Mouse (Mus musculus): ENCODE measurements at regions not wholly inside any gene's neighbourhood (a gene's known extent, or its start where the extent isn't known, plus 50 kb on each side); places are given as distances from the start of the nearest gene placed in this dataset.

- H3K27me3 ChIP-seq (replicated peaks): no peaks in the 10 kb centered on the region
- no peak for TF ChIP-seq ZNF384 (IDR thresholded peaks at IDR 0.05; ENCODE audit: low read depth, low read length)
- TF ChIP-seq MAZ (IDR thresholded peaks at IDR 0.05; ENCODE audit: low read depth, low read length): no peak
- TF ChIP-seq RAD21 (IDR thresholded peaks at IDR 0.05; ENCODE audit: low read depth, low read length): peak; percentile 53
- TF ChIP-seq SMC3 (IDR thresholded peaks at IDR 0.05; ENCODE audit: low read depth, low read length): peak; percentile 69
- no peak for TF ChIP-seq CHD2 (IDR thresholded peaks at IDR 0.05; ENCODE audit: low read length)
- no peak for TF ChIP-seq PAX5 (IDR thresholded peaks at IDR 0.05; ENCODE audit: low read length)
- TF ChIP-seq MYC (IDR thresholded peaks at IDR 0.05; ENCODE audit: low read depth, low read length): no peak
- TF ChIP-seq BHLHE40 (IDR thresholded peaks at IDR 0.05; ENCODE audit: low read depth, low read length): no peak
- no peak for TF ChIP-seq UBTF (IDR thresholded peaks at IDR 0.05; ENCODE audit: low read depth, low read length)
- TF ChIP-seq CTCF (conservative IDR thresholded peaks at IDR 0.05 in 1 of 2, IDR thresholded peaks at IDR 0.05 in 1 of 2; ENCODE audit: low read depth in 2 of 2, low read length in 2 of 2): peak in 1 of 2 experiments; percentile 58; a peak in 2 of 4 replicates
- no peak for TF ChIP-seq POLR2AphosphoS2 (IDR thresholded peaks at IDR 0.05; ENCODE audit: low read depth, low read length)
- no peak overlapping the region for H3K4me3 ChIP-seq (replicated peaks in 1 of 3; ENCODE audit: low read depth in 2 of 3, low read length in 2 of 3, poor library complexity in 1 of 3)
- peaks cover 2 to 8% of the 10 kb centered on the region in 2 experiments; a peak in 3 of 4 replicates for H3K4me1 ChIP-seq (ENCODE audit: control insufficient read depth in 1 of 2, insufficient read depth in 2 of 2)
- in situ Hi-C loops (cut with MboI; ENCODE audit: low pct_ligation_motif_present, low pct_unique_long_range_greater_than_20kb, low sequenced_read_pairs): no loop called here
- no peaks in the 10 kb centered on the region for H3K79me2 ChIP-seq (replicated peaks; ENCODE audit: control insufficient read depth, extremely low read depth, insufficient read depth, poor library complexity, severe bottlenecking)
- dilution Hi-C loops (cut with MboI; ENCODE audit: extremely low pct_ligation_motif_present, extremely low pct_unique_long_range_greater_than_20kb, low sequenced_read_pairs): no loop called here
- H3K9ac ChIP-seq (ENCODE audit: insufficient read depth, low read depth): no peak overlapping the region
- H3K36me3 ChIP-seq (replicated peaks in 1 of 2; ENCODE audit: control insufficient read depth in 1 of 2, insufficient read depth in 1 of 2, low read length in 1 of 2): no peaks in the 10 kb centered on the region
- DNase-seq (ENCODE audit: extremely low read depth): no peak
- no peak overlapping the region for H3K27ac ChIP-seq (ENCODE audit: insufficient read depth, low read depth)
- no peak overlapping the region for H3K4me2 ChIP-seq (ENCODE audit: insufficient read depth, low read depth, poor library complexity, severe bottlenecking)
- H3K9me3 ChIP-seq (replicated peaks; ENCODE audit: low read length): no peaks in the 10 kb centered on the region
These were observed 289.9 kb upstream of the Eci2 start for GRCm38 (mm10) chr13:35316772-35317171.

GRCm38 (mm10) chr13:35326682-35327242, 299.9 kb upstream of the Eci2 start:
- in situ Hi-C loops (cut with MboI; ENCODE audit: low pct_ligation_motif_present, low pct_unique_long_range_greater_than_20kb, low sequenced_read_pairs): no loop called here
- dilution Hi-C loops (cut with MboI; ENCODE audit: extremely low pct_ligation_motif_present, extremely low pct_unique_long_range_greater_than_20kb, low sequenced_read_pairs): no loop called here

More at GRCm38 (mm10) chr13:35326682-35327242, 299.9 kb upstream of the Eci2 start:
- Histone ChIP-seq H3K4me3 (replicated peaks in 1 of 3; ENCODE audit: low read depth in 2 of 3, low read length in 2 of 3, poor library complexity in 1 of 3) (peak overlapping the region; percentile 10 to 32 (median 32)), H3K9me3 (replicated peaks; ENCODE audit: low read length) (no peaks in the 10 kb centered on the region), H3K4me2 (ENCODE audit: insufficient read depth, low read depth, poor library complexity, severe bottlenecking) (peak overlapping the region; percentile 77), H3K27me3 (replicated peaks) (no peaks in the 10 kb centered on the region), H3K9ac (ENCODE audit: insufficient read depth, low read depth) (peak overlapping the region; percentile 73), H3K27ac (ENCODE audit: insufficient read depth, low read depth) (no peak overlapping the region), H3K4me1 (ENCODE audit: control insufficient read depth in 1 of 2, insufficient read depth in 2 of 2) (peaks cover 7 to 38% of the 10 kb centered on the region in 2 experiments), H3K79me2 (replicated peaks; ENCODE audit: control insufficient read depth, extremely low read depth, insufficient read depth, poor library complexity, severe bottlenecking) (no peaks in the 10 kb centered on the region), H3K36me3 (replicated peaks in 1 of 2; ENCODE audit: control insufficient read depth in 1 of 2, insufficient read depth in 1 of 2, low read length in 1 of 2) (no peaks in the 10 kb centered on the region)
- TF ChIP-seq USF2 (conservative IDR thresholded peaks at IDR 0.05; ENCODE audit: low read depth, low read length) (no peak), TCF12 (IDR thresholded peaks at IDR 0.05; ENCODE audit: low read depth, low read length) (0 out of 2 replicates have a peak, but pooled peaks have one; percentile 13), ZKSCAN1 (IDR thresholded peaks at IDR 0.05; ENCODE audit: borderline replicate concordance, low read depth, low read length) (no peak), MEF2A (IDR thresholded peaks at IDR 0.05; ENCODE audit: borderline replicate concordance, low read depth, low read length) (peak; percentile 81; the same call in 1 of the 2 replicates), JUN (IDR thresholded peaks at IDR 0.05; ENCODE audit: insufficient read depth, low read depth, low read length) (no peak), KAT2A (IDR thresholded peaks at IDR 0.05; ENCODE audit: insufficient replicate concordance, low read length) (no peak), POLR2AphosphoS2 (IDR thresholded peaks at IDR 0.05; ENCODE audit: low read depth, low read length) (no peak), NRF1 (IDR thresholded peaks at IDR 0.05; ENCODE audit: low read depth, low read length) (no peak), ETS1 (conservative IDR thresholded peaks at IDR 0.05; ENCODE audit: low read depth, low read length) (0 out of 2 replicates have a peak, but pooled peaks have one; percentile 48), E2F4 (IDR thresholded peaks at IDR 0.05; ENCODE audit: insufficient replicate concordance, low read depth, low read length) (no peak), BHLHE40 (IDR thresholded peaks at IDR 0.05; ENCODE audit: low read depth, low read length) (no peak)
- DNase-seq (ENCODE audit: extremely low read depth): peak; percentile 35

Measured in CH12.LX (cell line).